Mouse (Mus musculus): ENCODE results near the gene Elmo3. TPM values are rescaled to one million over a fixed set of nuclear protein-coding genes. Genes with fewer than 3 reads are reported as not detected.
A peak's percentile ranks its signal among the peaks of the same experiment; 100 is the strongest.

Gene Elmo3
- total RNA-seq (2017): 0.21 to 2.5 TPM (median 1.3 TPM) in 3 replicates

DNA sequence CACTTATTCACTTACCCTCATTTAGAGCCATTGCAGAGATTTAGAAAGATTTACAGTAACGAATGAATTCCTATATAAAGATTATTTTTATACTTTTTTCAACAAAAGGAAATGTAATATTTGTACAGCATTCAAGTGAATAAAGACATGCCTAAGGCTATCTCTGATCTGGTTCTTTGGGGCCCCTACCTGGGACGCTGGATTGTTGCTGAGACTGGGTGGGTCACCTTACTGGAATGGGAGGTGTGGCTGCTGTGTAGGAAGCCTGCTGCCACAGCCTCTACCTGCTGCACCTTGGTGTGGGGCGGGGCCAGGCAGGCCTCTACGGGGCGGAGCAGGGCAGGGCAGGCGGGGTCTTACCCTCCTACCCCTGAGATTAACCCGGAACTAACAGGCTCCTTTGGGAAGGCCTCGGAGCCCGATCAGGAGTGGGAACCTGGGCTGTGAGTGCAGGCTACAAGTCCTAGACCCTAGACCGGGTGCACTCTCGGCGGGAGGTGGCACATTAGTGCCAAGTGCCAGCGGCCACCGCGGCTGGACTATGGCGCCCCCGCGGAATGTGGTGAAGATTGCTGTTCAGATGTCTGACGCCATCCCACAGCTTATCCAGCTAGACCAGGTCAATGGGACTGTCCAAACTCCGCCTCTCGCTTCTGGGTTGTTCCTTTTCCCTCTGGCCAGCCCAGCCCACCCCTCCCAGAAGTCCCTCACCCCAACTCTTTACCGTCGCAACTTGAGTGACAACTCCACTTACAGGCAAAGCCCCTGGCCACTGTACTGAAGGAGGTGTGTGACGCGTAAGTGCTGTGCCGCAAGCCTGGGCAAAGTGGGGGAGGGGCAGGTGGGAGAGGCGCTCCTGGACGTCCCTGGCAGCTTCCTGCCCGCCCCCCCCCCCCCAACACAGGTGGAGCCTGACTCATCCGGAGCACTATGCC is at the start of gene Elmo3:
Gene Elmo3, plus strand, starts transcription at position 391 of the 935 bp plus-strand sequence.
- no peak for ATAC-seq (replicated peaks; ENCODE audit: insufficient number of reproducible peaks, low FRiP score, low TSS enrichment, poor library complexity, severe bottlenecking)

DNA sequence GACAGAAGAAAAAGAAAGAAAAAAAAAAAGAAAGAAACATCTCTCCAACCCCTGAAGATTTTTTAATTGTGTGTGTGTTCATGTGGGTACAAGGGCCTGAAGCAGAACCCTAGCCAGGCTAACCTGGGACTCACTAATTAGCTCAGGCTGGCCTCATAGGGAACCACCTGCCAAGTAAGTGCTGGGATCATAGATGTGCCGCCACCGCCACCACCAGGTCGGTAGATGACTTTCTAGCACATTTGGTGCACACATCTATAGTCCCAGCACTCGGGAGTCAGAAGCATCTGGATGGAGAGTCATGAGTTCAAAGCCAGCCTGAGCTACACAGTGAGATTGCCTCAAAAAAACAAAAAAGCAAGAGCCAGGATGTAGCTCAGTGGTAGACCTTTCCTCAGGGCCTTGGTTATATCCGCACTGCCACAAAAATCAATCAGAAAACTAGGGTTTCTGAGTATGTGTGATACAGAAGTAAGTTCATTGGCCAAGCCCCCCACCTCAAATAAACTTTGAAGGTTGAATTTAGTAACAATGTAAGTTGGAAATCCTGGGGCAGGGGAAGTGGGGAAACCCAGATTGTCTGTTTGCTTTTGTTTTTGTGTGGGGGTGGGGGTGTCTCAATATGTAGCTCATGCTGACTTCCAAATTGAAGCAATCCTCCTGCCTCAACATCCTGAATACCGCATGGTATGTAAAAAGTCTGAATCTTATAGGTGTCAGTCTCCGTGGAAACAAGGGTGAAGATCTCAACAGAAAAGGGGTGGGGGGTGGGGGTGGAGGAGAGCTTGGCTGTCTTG is 47.9 kb upstream of the Elmo3 start:
- ATAC-seq (replicated peaks; ENCODE audit: insufficient number of reproducible peaks, low FRiP score, low TSS enrichment, poor library complexity, severe bottlenecking): no peak

DNA sequence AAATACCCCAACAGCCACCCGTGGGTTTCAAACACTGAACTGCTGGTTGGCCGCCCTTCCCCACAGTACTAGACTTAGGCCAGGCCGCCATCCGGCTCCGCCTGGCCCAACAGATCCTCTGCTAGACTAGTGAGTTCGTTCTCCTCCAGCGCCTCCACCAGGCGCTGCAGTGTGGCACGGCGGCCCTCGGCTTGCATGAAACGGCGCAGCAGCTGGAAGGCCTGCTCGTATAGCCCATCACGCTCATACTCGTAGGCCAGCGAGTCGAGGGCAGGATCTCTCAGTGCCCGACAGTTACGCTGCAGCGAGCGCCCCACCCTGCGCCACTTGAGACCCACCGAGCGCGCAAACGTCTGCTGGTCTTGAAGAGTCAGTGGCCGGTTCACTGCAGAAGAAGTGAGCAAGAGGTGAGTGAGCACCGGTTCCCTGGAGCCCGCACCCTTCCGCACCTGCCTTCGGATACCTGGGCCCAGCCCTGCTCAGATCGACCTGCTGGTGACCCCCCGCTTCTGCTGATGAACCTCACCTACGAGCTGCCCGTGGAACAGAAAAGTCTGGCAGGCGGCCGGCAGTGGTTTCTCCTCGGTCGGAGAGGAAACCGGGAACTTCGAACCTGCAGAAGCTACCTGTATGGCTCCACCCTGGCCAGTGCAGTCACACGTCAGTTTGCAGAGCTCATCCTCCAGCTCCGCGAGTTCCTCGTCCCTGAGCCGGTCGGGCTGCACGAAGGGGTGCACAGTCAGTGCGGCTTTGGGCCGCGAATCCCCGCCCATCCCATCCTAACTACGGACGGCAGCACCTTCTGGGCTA is 46.3 kb upstream of the Elmo3 start:
- ATAC-seq (replicated peaks; ENCODE audit: insufficient number of reproducible peaks, low FRiP score, low TSS enrichment, poor library complexity, severe bottlenecking): 0 out of 2 replicates have a peak, but pooled peaks have one; percentile 7

GRCm38 (mm10) chr8:105259721-105260320 is 45.6 kb upstream of the Elmo3 start:
- ATAC-seq (replicated peaks; ENCODE audit: insufficient number of reproducible peaks, low FRiP score, low TSS enrichment, poor library complexity, severe bottlenecking): peak; percentile 48

DNA sequence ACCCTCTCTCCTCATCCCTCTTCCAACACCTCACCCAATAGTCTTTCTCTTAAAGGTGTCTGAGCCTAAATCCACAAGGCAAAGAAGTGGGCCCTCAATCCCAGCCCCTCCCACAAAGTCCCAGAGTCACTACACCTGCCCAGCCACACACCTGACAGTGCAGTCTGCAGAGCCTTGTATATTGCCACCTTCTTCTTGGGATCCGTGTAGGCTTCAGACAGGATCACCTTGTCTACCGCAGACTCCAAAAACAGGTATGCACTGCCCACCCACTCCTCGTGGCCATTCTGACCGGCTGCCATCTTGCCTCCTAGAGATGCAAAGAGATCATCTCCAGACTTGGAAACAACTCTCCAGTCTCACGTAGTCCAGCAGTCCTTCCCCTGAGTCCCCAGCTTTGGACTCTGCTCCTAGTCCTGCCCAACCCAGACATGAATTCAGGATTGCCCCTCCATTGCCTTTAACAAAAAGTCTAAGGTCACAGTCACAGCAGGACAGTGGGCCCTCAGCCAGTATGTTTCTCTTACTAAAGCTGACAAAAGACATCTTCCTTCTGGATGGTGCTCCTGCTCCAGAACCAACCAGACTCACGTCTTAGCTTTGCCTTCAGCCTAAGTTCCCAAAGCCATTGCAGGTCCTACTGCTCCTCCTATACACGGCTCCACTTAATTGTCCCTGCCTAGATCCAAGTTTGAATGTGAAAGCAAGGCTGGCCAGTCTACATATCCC is 44.9 kb upstream of the Elmo3 start:
- no peak for ATAC-seq (replicated peaks; ENCODE audit: insufficient number of reproducible peaks, low FRiP score, low TSS enrichment, poor library complexity, severe bottlenecking)

DNA sequence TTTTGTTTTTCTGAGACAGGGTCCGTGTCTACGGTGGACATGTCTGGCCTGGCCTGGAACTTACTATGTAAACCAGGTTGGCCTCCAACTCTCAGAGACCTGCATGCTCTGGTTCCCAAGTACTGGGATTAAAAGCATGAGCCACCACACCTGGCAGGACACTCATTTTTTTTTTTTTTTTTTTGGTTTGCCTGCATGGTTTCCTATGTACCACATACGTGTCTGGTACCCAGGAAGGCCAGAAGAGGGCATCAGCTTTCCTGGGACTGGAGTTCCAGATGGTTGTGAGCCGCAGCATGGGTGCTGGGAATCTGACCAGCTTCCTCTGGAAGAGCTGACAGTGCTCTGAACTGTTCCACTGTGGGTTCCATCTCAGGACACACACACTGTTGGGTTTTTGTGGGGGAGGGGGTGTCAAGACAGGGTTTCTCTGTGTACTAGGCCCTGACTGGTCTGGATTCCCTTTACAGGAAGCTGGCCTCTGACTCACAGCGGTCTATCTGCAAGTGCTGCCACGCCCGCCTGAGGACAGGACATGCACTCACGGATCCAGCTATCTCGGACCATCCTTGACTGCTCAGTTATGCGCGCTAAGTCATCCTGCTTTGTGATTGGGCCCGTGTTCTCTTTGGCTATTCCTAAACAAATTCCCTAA is 43.9 kb upstream of the Elmo3 start:
- ATAC-seq (replicated peaks; ENCODE audit: insufficient number of reproducible peaks, low FRiP score, low TSS enrichment, poor library complexity, severe bottlenecking): no peak; the same call in 1 of the 2 replicates

- no peak for ATAC-seq (replicated peaks; ENCODE audit: insufficient number of reproducible peaks, low FRiP score, low TSS enrichment, poor library complexity, severe bottlenecking)
These were observed 42.0 kb upstream of the Elmo3 start for GRCm38 (mm10) chr8:105263244-105263912.

GRCm38 (mm10) chr8:105264024-105264982 is 41.1 kb upstream of the Elmo3 start, which contains the start of the genes Tradd and Fbxl8:
Tradd (minus strand) TSS chr8:105264609.
Fbxl8 (plus strand) TSS chr8:105264648.
- peak; percentile 32; the same call in 1 of the 2 replicates for ATAC-seq (replicated peaks; ENCODE audit: insufficient number of reproducible peaks, low FRiP score, low TSS enrichment, poor library complexity, severe bottlenecking)

DNA sequence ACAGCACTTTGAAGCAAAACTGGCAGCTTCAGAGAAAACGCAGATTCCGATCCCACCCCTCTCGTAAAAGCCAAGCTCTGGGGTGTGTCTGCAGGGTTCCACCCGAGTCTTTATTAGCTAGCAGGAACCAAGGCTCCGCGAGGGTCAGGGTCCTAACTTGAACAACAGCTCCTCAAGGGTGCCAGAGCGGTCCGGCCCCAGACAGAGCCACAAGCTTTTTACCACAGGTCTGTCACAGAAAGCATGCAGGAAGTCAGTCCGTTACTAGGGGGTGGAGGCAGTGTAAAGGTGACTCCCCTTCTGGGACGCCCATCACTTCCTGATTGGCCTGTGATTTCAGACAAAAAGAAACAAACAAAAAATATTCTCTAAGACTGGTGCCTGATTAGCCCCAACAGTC is 40.3 kb upstream of the Elmo3 start:
- peak; percentile 63 for ATAC-seq (replicated peaks; ENCODE audit: insufficient number of reproducible peaks, low FRiP score, low TSS enrichment, poor library complexity, severe bottlenecking)

DNA sequence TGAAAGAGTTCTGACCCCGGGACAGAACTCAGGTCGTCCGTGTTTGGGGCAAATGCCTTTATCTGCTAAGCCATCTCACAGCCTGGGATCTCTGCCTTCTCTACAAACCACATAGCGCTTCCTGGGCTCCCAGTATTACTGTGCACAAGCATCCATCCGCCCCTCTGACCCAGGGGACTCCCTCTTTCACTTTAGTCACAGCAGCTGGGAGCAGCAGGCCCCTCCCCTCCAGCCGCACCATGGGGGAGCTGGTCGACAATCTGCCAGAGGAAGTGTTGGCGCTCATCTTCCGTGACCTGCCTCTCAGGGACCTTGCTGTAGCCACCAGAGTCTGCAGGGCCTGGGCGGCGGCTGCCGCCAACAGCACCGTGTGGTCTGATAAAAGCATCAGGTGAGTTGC is 38.6 kb upstream of the Elmo3 start:
- ATAC-seq (replicated peaks; ENCODE audit: insufficient number of reproducible peaks, low FRiP score, low TSS enrichment, poor library complexity, severe bottlenecking): no peak

DNA sequence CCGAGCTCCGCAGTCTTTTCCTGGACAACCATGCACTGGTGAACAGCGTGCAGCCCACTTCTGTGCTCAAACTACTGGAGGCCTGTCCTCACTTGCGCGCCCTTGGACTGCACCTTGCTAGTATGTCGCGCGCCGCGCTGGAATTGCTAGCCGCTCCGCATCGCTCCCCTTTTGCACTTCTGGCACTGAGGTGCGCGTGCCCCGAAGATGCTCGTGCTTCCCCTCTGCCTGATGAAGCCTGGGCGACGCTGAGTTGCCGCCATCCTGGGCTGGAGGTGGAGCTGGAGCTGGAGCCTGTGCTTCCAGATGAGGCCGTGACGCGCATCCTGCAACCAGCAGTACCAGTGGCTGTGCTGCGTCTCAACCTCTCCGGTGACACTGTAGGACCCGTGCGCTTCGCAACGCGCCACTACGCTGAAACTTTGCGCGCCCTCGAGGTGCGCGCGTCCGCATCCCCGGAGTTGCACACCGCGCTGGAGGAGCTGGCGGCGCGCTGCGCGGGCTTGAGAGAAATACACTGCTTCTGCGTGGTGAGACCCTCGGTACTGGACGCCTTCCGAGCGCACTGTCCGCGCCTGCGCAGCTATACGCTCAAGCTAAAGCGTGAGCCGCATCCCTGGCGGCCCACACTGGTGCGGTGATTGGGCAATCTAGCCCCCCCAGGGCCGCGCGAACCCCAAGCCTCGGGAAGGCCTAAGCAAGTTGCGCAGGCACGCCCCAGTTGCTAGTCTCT is 36.9 kb upstream of the Elmo3 start:
- no peak for ATAC-seq (replicated peaks; ENCODE audit: insufficient number of reproducible peaks, low FRiP score, low TSS enrichment, poor library complexity, severe bottlenecking)

GRCm38 (mm10) chr8:105269075-105269458 is 36.3 kb upstream of the Elmo3 start:
- ATAC-seq (replicated peaks; ENCODE audit: insufficient number of reproducible peaks, low FRiP score, low TSS enrichment, poor library complexity, severe bottlenecking): no peak

DNA sequence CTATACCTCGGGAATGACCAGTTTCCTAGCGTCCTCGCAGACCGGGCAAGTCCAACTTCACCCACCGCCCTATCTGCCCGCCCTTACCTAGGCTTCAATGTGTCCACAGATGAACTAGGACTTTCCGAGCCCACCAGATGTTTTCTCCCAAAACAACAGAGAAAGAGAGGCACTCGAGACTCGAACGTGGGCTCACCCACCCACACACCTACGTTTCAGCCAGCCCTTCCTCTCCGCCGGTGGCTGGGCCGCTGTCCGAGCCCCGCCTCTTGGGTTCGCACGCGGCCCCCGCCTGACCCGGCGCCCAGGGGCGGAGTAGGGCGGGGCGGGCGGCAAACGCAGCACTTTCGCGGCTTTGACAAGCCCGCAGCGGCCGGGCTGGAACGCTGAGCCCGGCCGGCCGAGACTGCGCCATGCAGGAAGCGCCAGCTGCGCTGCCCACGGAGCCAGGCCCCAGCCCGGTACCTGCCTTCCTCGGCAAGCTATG is 35.9 kb upstream of the Elmo3 start, which contains the start of gene Hsf4:
Gene Hsf4, plus strand, starts transcription at position 341 of the 487 bp plus-strand sequence.
- ATAC-seq (replicated peaks; ENCODE audit: insufficient number of reproducible peaks, low FRiP score, low TSS enrichment, poor library complexity, severe bottlenecking): no peak

DNA sequence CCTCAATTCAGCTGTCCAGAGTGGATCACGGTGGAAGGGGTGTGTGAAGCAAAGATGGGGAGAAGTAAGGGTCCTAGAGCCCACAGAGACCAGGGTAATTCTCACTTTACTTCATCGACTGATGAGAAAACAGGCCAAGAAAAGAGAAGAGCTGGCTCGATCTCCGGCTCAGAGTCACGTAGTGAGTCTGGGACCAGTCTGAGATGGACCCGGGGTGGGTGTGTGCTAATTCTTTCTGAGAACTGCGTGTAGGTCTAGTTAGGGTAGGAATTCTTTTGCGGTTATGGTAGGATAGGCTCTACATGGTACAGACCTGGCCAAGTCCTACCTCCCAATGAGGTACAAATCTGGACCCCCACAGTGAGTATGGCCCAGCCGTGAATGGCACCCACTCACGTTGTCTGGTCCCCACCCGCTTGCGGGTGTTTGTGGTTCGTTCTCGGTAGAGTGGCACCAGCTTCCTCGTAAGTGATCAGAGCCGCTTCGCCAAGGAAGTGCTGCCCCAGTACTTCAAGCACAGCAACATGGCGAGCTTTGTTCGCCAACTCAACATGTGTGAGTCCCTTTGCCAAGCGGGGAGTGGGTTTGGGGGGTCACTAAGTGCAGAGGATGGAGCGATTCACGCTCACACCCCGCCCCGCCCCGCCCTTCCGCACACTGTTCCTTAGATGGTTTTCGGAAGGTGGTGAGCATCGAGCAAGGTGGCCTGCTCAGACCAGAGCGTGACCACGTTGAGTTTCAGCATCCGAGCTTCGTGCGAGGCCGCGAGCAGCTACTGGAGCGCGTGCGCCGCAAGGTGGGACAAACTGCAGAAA is 35.1 kb upstream of the Elmo3 start:
- ATAC-seq (replicated peaks; ENCODE audit: insufficient number of reproducible peaks, low FRiP score, low TSS enrichment, poor library complexity, severe bottlenecking): peak; percentile 24; the same call in 1 of the 2 replicates

All from monocyte, adult 5-6 weeks (primary cell).